Mouse (Mus musculus): ENCODE measurements around the gene Ldlr.
"Not testable (repeated sequence)": the region's sequence is repeated elsewhere in the genome, so short reads cannot be mapped to it uniquely, and the experiment has no call there.

DNA sequence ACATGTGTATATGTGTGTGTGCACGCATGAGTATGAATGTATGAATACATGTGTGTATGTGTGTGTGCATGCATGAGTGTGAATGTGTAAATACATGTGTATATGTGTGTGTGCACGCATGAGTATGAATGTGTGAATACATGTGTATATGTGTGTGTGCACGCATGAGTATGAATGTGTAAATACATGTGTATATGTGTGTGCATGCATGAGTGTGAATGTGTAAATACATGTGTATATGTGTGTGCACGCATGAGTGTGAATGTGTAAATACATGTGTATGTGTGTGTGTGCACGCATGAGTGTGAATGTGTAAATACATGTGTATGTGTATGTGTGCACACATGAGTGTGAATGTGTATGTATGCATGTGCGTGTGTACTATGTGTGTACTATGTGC, 70.2 kb downstream of the Ldlr start:
- not testable (repeated sequence) for TF ChIP-seq POLR2A (IDR thresholded peaks at IDR 0.05; ENCODE audit: borderline replicate concordance, insufficient read depth, low read length); CTCF (IDR thresholded peaks at IDR 0.05; ENCODE audit: borderline replicate concordance, insufficient read depth, low read depth, low read length)
